Mouse (Mus musculus) stomach, embryonic 15.5 days (tissue): ENCODE measurements at regions not wholly inside any gene's neighbourhood (a gene's known extent, or its start where the extent isn't known, plus 50 kb on each side); places are given as distances from the start of the nearest gene placed in this dataset.

ENCODE experiments used
- ATAC-seq: fragments of 200-750 bp; cut with Nextera tagmentation; 2 replicates; pipeline ENCODE4 v1.8.0; 2017; ENCODE audit warnings: low read depth, moderate number of reproducible peaks, moderate TSS enrichment; ENCODE audit not compliant: insufficient read depth, low FRiP score
- H3K27ac ChIP-seq: fragments of 300-500 bp; sonication (generic); 2 replicates; pipeline ENCODE4 v1.5.1; 2015; ENCODE audit warnings: mild to moderate bottlenecking, inconsistent platforms
- H3K27me3 ChIP-seq: fragments of 300-500 bp; sonication (generic); replicated peaks from 2 replicates; pipeline ENCODE4 v1.6.1; 2015; ENCODE audit warnings: inconsistent platforms
- H3K36me3 ChIP-seq: fragments of 300-500 bp; sonication (generic); 2 replicates; pipeline ENCODE4 v1.6.1; 2015; ENCODE audit warnings: inconsistent platforms
- H3K4me1 ChIP-seq: fragments of 300-500 bp; sonication (generic); 2 replicates; pipeline ENCODE4 v1.6.1; 2015; ENCODE audit warnings: inconsistent platforms
- H3K4me2 ChIP-seq: fragments of 300-500 bp; sonication (generic); 2 replicates; pipeline ENCODE4 v1.6.1; 2015; ENCODE audit warnings: mild to moderate bottlenecking, inconsistent platforms
- H3K4me3 ChIP-seq: fragments of 300-500 bp; sonication (generic); replicated peaks from 2 replicates; pipeline ENCODE4 v1.5.1; 2015; ENCODE audit warnings: inconsistent platforms
- H3K9ac ChIP-seq: fragments of 300-500 bp; sonication (generic); 2 replicates; pipeline ENCODE4 v1.6.1; 2015; ENCODE audit warnings: inconsistent platforms
- H3K9me3 ChIP-seq: fragments of 300-500 bp; sonication (generic); 2 replicates; pipeline ENCODE4 v1.6.1; 2016; ENCODE audit warnings: inconsistent platforms
- WGBS: fragments of 180-500 bp; shearing (Covaris S2); methylation state at CpG from one replicate; pipeline ENCODE4 v1.1.7; 2015; 5-methylcytosine and 5-hydroxymethylcytosine counted together

DNA sequence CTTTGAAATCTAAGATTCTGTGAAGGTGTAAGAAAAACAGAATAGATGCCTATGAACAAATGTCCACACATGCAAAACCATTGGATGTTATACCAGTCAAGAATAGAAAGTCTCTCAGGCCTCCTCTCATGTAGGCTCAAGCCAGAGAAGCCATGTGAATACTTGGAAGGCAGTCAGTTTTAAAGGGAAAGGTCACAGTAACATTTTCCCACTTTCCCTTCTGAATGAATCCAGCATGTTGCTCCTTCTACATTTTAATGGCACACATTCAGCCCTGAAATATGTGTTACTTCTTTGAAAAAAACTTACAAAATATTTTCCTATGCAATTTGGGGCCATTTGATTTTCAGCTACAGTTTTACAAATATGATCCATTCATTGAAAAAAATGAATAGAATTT, 186.1 kb downstream of the Lurap1l start:
- no peaks in the 10 kb centered on the region for H3K36me3 ChIP-seq
- no peaks in the 10 kb centered on the region for H3K9me3 ChIP-seq
- no peak for ATAC-seq

DNA sequence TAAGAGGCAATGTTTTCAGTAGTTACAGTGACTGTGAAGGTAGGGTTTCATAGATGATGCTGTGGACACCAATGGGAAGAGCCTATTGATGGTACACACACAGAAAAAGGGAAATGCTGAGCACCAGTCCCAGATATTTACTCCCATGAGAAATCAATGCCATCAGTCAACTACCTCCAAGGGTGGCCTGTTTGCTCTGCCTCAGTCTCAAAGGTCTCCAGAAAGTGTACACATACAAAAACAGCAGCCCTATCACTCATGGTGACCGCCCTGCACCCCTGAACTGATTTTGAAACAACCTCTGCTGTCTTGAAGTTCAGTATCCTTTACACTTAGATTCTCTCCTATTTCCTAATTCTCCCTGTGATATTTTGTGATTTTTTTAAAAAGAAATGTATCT, 187.2 kb downstream of the Lurap1l start:
- H3K36me3 ChIP-seq, result no peaks in the 10 kb centered on the region
- no peaks in the 10 kb centered on the region for H3K9me3 ChIP-seq
- H3K4me3 ChIP-seq, result no peak overlapping the region
- no peak for ATAC-seq
- no peak overlapping the region for H3K4me2 ChIP-seq
- H3K27me3 ChIP-seq, result no peaks in the 10 kb centered on the region
- H3K9ac ChIP-seq, result no peak overlapping the region
- H3K27ac ChIP-seq, result no peak overlapping the region
- no peaks in the 10 kb centered on the region for H3K4me1 ChIP-seq
- 83% methylated on average over 1 of the region's 1 CpGs for WGBS

More for the DNA sequence above, 186.1 kb downstream of the Lurap1l start:
- no peaks in the 10 kb centered on the region for H3K4me1 ChIP-seq
- H3K4me2 ChIP-seq, result no peak overlapping the region
- no peak overlapping the region for H3K27ac ChIP-seq
- H3K4me3 ChIP-seq, result no peak overlapping the region
- H3K27me3 ChIP-seq, result no peaks in the 10 kb centered on the region
- H3K9ac ChIP-seq, result no peak overlapping the region

DNA sequence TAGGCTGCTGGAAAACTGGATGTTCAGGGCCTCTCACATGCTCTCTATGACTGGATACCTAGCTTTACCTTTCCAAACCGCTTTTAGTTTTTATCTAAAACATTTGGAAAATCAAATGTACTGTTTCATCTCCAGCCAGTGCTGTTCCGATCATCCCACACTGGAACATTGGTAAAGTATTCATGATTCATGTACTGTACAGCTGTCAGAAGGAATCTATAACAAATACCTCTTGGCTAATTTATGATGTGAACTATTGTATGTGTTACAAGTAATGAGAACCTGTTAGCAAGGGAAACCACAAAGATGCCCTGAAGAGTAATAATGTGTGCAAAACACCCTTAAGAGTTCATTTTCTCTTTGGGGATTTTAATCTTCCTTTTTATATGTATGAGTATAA, 190.6 kb downstream of the Lurap1l start:
- H3K27ac ChIP-seq, result no peak overlapping the region
- WGBS, result 64% methylated on average over 2 of the region's 2 CpGs
- no peak overlapping the region for H3K9ac ChIP-seq
- H3K9me3 ChIP-seq, result no peaks in the 10 kb centered on the region
- H3K4me1 ChIP-seq, result no peaks in the 10 kb centered on the region
- H3K36me3 ChIP-seq, result no peaks in the 10 kb centered on the region
- ATAC-seq, result no peak
- no peak overlapping the region for H3K4me3 ChIP-seq
- no peaks in the 10 kb centered on the region for H3K27me3 ChIP-seq
- no peak overlapping the region for H3K4me2 ChIP-seq

DNA sequence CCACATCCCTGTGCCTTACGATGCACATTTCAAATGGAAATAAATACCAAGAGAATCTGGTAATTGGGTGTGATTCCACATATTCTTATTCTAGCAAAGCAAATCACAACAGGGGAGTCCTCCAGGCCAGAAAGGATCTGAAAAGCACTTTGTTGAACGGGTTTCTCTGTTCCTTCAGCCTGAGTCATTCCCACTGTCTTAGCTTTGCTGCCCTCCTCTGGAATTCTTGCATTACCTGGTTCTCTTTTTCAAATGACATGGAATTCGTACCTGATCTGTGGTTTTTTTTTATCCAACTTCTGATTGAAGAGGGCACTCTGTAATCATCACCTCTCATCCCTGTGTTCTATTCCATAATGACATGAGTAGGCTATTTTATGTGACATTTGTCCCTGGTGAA, 200.9 kb downstream of the Lurap1l start:
- Histone ChIP-seq H3K9ac (no peak overlapping the region), H3K27me3 (no peaks in the 10 kb centered on the region), H3K4me3 (no peak overlapping the region), H3K4me2 (no peak overlapping the region), H3K27ac (no peak overlapping the region), H3K9me3 (no peaks in the 10 kb centered on the region), H3K36me3 (no peaks in the 10 kb centered on the region), H3K4me1 (no peaks in the 10 kb centered on the region)
- 47% methylated on average over 3 of the region's 3 CpGs for WGBS
- ATAC-seq, result no peak

DNA sequence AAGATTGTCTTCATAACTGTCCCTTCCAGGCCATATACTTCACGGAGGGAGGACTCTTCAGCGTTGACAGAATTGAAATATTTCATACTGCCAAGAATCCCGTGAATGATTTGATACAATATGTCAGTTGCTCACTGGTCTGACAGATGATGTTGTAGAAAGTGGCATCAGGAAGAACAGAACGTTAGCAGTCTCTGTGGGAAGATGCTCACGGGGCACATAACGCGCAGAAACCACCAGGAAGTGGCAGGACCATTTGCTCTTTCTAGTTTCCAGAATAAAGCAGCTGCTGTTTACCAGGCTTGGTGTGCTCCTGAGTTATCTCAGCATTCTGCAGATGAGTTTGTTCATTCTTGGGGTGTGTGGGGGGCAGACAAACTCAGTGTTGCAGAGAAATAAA, 206.0 kb downstream of the Lurap1l start:
- H3K4me3 ChIP-seq, result no peak overlapping the region
- H3K36me3 ChIP-seq, result no peaks in the 10 kb centered on the region
- H3K4me2 ChIP-seq, result no peak overlapping the region
- no peak overlapping the region for H3K27ac ChIP-seq
- ATAC-seq, result no peak
- H3K9me3 ChIP-seq, result no peaks in the 10 kb centered on the region
- no peaks in the 10 kb centered on the region for H3K4me1 ChIP-seq
- 82% methylated on average over 7 of the region's 7 CpGs for WGBS
- H3K27me3 ChIP-seq, result no peaks in the 10 kb centered on the region
- H3K9ac ChIP-seq, result no peak overlapping the region

DNA sequence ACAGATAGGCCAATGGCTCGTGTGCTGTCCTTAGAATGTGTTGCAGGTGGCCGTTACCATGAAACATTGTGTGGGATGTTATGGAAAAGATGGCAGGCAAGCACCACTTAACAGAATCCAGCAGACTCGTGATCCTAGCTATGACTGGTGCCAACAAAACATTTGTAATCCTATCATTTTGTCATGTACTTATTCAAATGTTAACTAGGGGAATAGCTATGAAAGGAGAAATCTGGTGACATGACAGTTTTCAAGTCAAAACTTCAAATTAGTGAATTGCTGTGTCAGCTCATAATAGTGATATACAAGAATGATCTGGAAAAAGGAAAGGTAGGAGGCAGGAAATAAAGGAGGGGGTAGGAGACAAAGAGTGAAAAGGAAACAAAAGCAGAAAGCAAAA, 213.7 kb downstream of the Lurap1l start:
- Histone ChIP-seq H3K4me3 (no peak overlapping the region), H3K9ac (no peak overlapping the region), H3K9me3 (no peaks in the 10 kb centered on the region), H3K36me3 (no peaks in the 10 kb centered on the region), H3K4me2 (no peak overlapping the region), H3K27ac (no peak overlapping the region), H3K4me1 (no peaks in the 10 kb centered on the region), H3K27me3 (no peaks in the 10 kb centered on the region)
- 46% methylated on average over 3 of the region's 3 CpGs for WGBS
- ATAC-seq, result no peak

DNA sequence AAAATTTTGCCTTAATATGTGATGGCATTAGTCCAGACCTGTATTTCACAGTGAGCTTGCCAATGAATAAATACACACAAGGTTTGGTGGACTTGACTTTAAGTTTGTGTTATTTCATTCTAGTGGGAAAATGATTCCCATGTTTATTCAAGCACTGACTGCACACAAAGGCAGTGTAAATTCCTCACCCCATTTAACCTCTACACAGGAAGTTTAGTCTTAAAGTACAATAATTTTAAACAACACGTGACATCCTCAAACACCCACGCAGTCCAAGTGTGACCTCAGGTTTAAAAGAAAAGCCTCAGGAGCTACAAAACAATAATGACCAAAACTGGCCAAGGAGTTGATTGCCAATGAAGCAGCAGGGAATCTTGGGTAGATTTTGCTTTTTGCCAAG, 219.4 kb downstream of the Lurap1l start:
- no peaks in the 10 kb centered on the region for H3K36me3 ChIP-seq
- no peaks in the 10 kb centered on the region for H3K9me3 ChIP-seq
- H3K4me1 ChIP-seq, result no peaks in the 10 kb centered on the region
- no peak overlapping the region for H3K4me3 ChIP-seq
- no peak overlapping the region for H3K27ac ChIP-seq
- no peaks in the 10 kb centered on the region for H3K27me3 ChIP-seq
- H3K4me2 ChIP-seq, result no peak overlapping the region
- no peak for ATAC-seq
- H3K9ac ChIP-seq, result no peak overlapping the region
- 13% methylated on average over 2 of the region's 2 CpGs for WGBS

DNA sequence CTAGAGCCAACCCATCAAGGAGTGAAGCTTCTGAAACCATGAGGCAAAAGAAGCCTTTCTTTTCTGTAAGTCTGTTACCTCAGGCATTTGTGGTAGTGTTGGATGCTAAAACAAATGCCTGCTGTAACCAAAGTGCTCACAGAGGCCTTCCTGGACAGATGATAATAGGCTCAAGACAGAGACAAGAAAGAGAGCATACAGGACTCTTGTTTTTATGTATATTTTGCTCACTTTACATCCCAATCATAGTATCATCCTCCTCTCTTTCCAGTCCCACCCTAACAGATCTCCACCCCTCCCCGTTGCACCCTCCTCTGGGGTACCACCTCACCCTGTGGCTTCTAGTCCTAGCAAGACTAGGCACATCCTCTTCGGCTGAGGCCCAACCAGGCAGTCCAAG, 262.7 kb downstream of the Lurap1l start:
- Histone ChIP-seq H3K4me3 (no peak overlapping the region), H3K27ac (no peak overlapping the region), H3K4me2 (no peak overlapping the region), H3K9ac (no peak overlapping the region), H3K27me3 (no peaks in the 10 kb centered on the region), H3K4me1 (no peaks in the 10 kb centered on the region), H3K36me3 (no peaks in the 10 kb centered on the region), H3K9me3 (no peaks in the 10 kb centered on the region)
- ATAC-seq, result no peak
- WGBS, result 86% methylated on average over 2 of the region's 2 CpGs

DNA sequence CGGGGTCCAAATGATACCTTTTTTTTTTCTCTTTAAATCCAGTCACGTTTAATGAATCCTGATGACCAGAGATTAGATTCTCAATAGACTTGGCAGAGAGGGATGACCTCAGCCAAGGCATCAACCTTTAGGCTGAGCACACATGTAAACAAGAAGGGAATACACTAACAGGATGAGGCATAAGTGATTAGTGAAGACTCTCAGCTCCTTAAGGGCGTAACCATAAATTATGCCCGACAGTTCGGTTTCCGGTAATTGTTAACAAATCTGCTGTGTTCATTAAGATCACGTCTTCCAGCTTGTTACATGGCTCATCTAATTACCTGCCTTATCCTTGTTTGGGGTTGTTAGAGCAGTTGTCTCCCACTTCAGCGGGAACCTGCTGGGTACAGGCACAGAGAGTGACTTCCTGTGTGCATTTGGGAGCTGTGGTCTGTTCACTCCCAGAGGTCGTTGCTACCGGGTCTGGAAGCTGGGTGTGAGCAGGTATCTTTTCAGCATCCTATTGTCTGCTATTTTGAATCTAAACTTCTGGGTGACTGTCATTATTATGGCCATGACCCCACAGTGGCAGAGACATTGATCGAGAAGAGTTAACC, 265.1 kb downstream of the Mpdz start:
- Histone ChIP-seq H3K27me3 (no peaks in the 10 kb centered on the region), H3K9me3 (no peaks in the 10 kb centered on the region), H3K4me3 (no peak overlapping the region), H3K36me3 (no peaks in the 10 kb centered on the region), H3K4me2 (no peak overlapping the region), H3K27ac (peak overlapping the region; percentile 11; the same call in 1 of the 2 replicates), H3K9ac (no peak overlapping the region), H3K4me1 (no peaks in the 10 kb centered on the region)
- 42% methylated on average over 11 of the region's 11 CpGs for WGBS
- no peak for ATAC-seq

DNA sequence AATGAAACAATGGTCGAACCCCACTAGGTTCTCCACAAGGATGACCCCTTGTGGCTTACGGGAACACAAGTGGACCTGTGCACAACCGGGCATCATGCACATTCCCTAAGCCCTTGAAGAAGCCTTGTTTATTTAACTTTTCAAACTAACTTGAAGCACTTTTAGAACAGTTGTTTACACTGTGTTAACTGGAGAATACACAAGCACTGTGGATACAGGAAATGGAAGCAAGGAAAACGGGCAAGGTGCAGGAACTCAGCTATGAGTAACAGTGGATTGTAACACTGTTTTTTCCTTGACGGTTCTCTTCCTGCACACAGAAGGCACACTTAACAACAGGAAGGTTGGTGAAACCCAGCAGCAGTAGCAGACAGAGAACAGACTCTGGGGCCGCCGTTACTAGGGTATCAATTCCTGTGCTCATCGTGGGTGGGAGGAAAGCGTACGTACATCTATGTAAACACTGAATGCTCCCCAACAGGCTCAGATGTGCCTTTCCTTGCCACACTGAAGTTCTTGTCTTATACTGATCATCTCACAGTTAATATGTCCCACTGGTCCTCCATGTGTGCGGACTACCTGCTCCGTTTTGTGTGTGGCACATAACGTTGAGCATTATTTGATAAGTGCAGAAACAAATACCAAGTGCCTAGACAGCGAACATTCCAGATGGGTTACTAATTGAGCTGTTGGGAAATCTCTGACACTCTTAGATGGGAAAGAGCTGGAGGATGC, 264.4 kb downstream of the Mpdz start:
- WGBS, result 55% methylated on average over 14 of the region's 14 CpGs
- Histone ChIP-seq H3K27ac (peak overlapping the region; percentile 11), H3K4me3 (no peak overlapping the region), H3K36me3 (no peaks in the 10 kb centered on the region), H3K27me3 (no peaks in the 10 kb centered on the region), H3K4me2 (no peak overlapping the region), H3K9me3 (no peaks in the 10 kb centered on the region), H3K4me1 (no peaks in the 10 kb centered on the region), H3K9ac (no peak overlapping the region)
- no peak; the same call in 1 of the 2 replicates for ATAC-seq

DNA sequence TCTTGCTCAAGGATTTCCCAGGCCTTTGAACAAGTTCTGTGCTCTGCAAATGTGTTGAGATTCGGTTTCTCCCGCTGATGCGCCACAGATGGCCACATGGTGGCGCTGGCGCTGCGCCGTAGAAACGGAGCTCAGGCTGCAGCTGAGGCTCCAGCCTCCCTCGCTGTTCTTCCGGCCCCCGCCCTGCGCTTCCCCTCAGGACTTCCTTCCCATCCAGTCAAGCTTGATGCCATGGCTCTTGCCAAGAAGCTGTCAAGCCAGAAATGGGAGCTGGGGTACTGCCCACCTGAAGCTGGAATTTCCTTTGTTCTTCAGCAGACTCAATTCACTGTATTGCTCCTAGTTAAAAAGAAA, 263.9 kb downstream of the Mpdz start:
- Histone ChIP-seq H3K4me1 (no peaks in the 10 kb centered on the region), H3K27me3 (no peaks in the 10 kb centered on the region), H3K27ac (peak overlapping the region; percentile 5; the same call in 1 of the 2 replicates), H3K4me2 (peak overlapping the region; percentile 14; the same call in 1 of the 2 replicates), H3K36me3 (no peaks in the 10 kb centered on the region), H3K9ac (no peak overlapping the region), H3K4me3 (no peak overlapping the region), H3K9me3 (no peaks in the 10 kb centered on the region)
- ATAC-seq, result 0 out of 2 replicates have a peak, but pooled peaks have one; percentile 66
- 0% methylated on average over 12 of the region's 12 CpGs for WGBS

DNA sequence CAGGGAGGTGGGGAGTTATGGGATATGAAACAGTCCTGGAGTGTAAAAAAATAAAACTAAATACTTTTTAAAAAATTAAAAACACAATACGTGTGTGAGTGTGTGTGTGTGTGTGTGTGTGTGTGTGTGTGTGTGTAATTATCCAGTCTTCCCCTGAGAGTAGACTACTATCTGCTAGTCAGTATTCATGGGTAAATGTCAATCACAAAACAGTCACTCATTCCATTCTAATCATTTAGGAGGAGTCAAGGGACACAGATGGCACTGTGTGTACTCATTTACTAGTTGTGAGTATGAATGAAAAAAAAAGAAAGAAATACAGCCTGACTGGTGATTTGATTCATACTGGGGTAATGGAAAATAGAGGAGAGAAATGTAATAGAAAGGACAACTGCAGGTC, 226.5 kb downstream of the Mpdz start:
- 85% methylated on average over 1 of the region's 1 CpGs for WGBS
- H3K4me1 ChIP-seq, result no peaks in the 10 kb centered on the region
- H3K4me3 ChIP-seq, result no peak overlapping the region
- no peak for ATAC-seq
- H3K9me3 ChIP-seq, result no peaks in the 10 kb centered on the region
- H3K9ac ChIP-seq, result no peak overlapping the region
- no peak overlapping the region for H3K27ac ChIP-seq
- H3K27me3 ChIP-seq, result no peaks in the 10 kb centered on the region
- H3K36me3 ChIP-seq, result no peaks in the 10 kb centered on the region
- no peak overlapping the region for H3K4me2 ChIP-seq

DNA sequence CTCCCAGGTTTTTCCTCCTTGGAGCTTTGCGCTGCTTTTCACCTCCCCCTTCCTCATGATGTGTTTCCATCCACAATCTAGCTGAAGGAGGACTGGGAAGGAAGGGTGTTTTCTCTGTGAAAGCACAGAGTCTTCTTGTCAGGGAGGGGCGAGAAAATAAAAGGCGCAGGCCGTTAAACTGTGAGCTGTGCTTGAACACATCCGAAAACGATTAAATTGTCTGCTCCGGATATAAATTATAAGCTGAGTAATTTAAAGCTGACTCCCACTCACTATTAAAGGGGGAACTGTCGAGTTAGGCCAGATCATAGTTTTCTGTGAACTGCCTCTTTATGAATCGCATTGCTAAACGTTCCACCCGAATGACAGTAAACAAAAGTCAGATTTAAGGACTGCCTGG, 224.6 kb downstream of the Mpdz start:
- no peaks in the 10 kb centered on the region for H3K4me1 ChIP-seq
- no peaks in the 10 kb centered on the region for H3K9me3 ChIP-seq
- H3K9ac ChIP-seq, result no peak overlapping the region
- WGBS, result 44% methylated on average over 11 of the region's 11 CpGs
- no peak overlapping the region for H3K4me3 ChIP-seq
- H3K27ac ChIP-seq, result no peak overlapping the region
- H3K4me2 ChIP-seq, result no peak overlapping the region
- ATAC-seq, result no peak
- no peaks in the 10 kb centered on the region for H3K27me3 ChIP-seq
- H3K36me3 ChIP-seq, result no peaks in the 10 kb centered on the region
